Mouse (Mus musculus): ENCODE results near the gene 1700030J22Rik. TPM values are rescaled to one million over a fixed set of nuclear protein-coding genes. Genes with fewer than 3 reads are reported as not detected.

1700030J22Rik gene
- 0.29 to 1.3 TPM in 2 of 3 replicates, not detected in the other for total RNA-seq (2017)

- ATAC-seq (replicated peaks; ENCODE audit: insufficient number of reproducible peaks, low FRiP score, low TSS enrichment, poor library complexity, severe bottlenecking), result peak; percentile 93
These were observed at the start of gene 1700030J22Rik for GRCm38 (mm10) chr8:116978631-116979256. 1700030J22Rik (minus strand) TSS chr8:116978959.

GRCm38 (mm10) chr8:117027601-117028000, 48.8 kb upstream of the 1700030J22Rik start:
- ATAC-seq (replicated peaks; ENCODE audit: insufficient number of reproducible peaks, low FRiP score, low TSS enrichment, poor library complexity, severe bottlenecking), result no peak

- no peak for ATAC-seq (replicated peaks; ENCODE audit: insufficient number of reproducible peaks, low FRiP score, low TSS enrichment, poor library complexity, severe bottlenecking)
These were observed 43.7 kb upstream of the 1700030J22Rik start for GRCm38 (mm10) chr8:117022297-117022993.

GRCm38 (mm10) chr8:117019323-117020275, 40.8 kb upstream of the 1700030J22Rik start:
- no peak for ATAC-seq (replicated peaks; ENCODE audit: insufficient number of reproducible peaks, low FRiP score, low TSS enrichment, poor library complexity, severe bottlenecking)

- ATAC-seq (replicated peaks; ENCODE audit: insufficient number of reproducible peaks, low FRiP score, low TSS enrichment, poor library complexity, severe bottlenecking), result no peak
These were observed 39.1 kb upstream of the 1700030J22Rik start for GRCm38 (mm10) chr8:117017896-117018295.

- ATAC-seq (replicated peaks; ENCODE audit: insufficient number of reproducible peaks, low FRiP score, low TSS enrichment, poor library complexity, severe bottlenecking), result no peak
These were observed 38.2 kb upstream of the 1700030J22Rik start for GRCm38 (mm10) chr8:117017006-117017405.

GRCm38 (mm10) chr8:117015670-117016069, 36.9 kb upstream of the 1700030J22Rik start:
- ATAC-seq (replicated peaks; ENCODE audit: insufficient number of reproducible peaks, low FRiP score, low TSS enrichment, poor library complexity, severe bottlenecking), result no peak

GRCm38 (mm10) chr8:117011366-117011765, 32.6 kb upstream of the 1700030J22Rik start:
- ATAC-seq (replicated peaks; ENCODE audit: insufficient number of reproducible peaks, low FRiP score, low TSS enrichment, poor library complexity, severe bottlenecking), result no peak

- no peak for ATAC-seq (replicated peaks; ENCODE audit: insufficient number of reproducible peaks, low FRiP score, low TSS enrichment, poor library complexity, severe bottlenecking)
These were observed 15.4 kb upstream of the 1700030J22Rik start for GRCm38 (mm10) chr8:116994016-116994716.

GRCm38 (mm10) chr8:116993095-116993867, 14.5 kb upstream of the 1700030J22Rik start, which contains the start of gene Gcsh:
Gcsh (minus strand) TSS chr8:116993537.
- peak; percentile 98 for ATAC-seq (replicated peaks; ENCODE audit: insufficient number of reproducible peaks, low FRiP score, low TSS enrichment, poor library complexity, severe bottlenecking)

- no peak for ATAC-seq (replicated peaks; ENCODE audit: insufficient number of reproducible peaks, low FRiP score, low TSS enrichment, poor library complexity, severe bottlenecking)
These were observed 13.6 kb upstream of the 1700030J22Rik start for GRCm38 (mm10) chr8:116992176-116992971.

GRCm38 (mm10) chr8:116991241-116991640, 12.5 kb upstream of the 1700030J22Rik start:
- ATAC-seq (replicated peaks; ENCODE audit: insufficient number of reproducible peaks, low FRiP score, low TSS enrichment, poor library complexity, severe bottlenecking), result no peak

GRCm38 (mm10) chr8:116989842-116990241, 11.1 kb upstream of the 1700030J22Rik start:
- ATAC-seq (replicated peaks; ENCODE audit: insufficient number of reproducible peaks, low FRiP score, low TSS enrichment, poor library complexity, severe bottlenecking), result no peak

GRCm38 (mm10) chr8:116980117-116980516, 1.4 kb upstream of the 1700030J22Rik start:
- peak; percentile 41; the same call in 1 of the 2 replicates for ATAC-seq (replicated peaks; ENCODE audit: insufficient number of reproducible peaks, low FRiP score, low TSS enrichment, poor library complexity, severe bottlenecking)

GRCm38 (mm10) chr8:116978052-116978451, 707 bp downstream of the 1700030J22Rik start:
- no peak for ATAC-seq (replicated peaks; ENCODE audit: insufficient number of reproducible peaks, low FRiP score, low TSS enrichment, poor library complexity, severe bottlenecking)

- ATAC-seq (replicated peaks; ENCODE audit: insufficient number of reproducible peaks, low FRiP score, low TSS enrichment, poor library complexity, severe bottlenecking), result no peak
These were observed 3.2 kb downstream of the 1700030J22Rik start for GRCm38 (mm10) chr8:116975606-116976005.

GRCm38 (mm10) chr8:116975066-116975465, 3.7 kb downstream of the 1700030J22Rik start:
- ATAC-seq (replicated peaks; ENCODE audit: insufficient number of reproducible peaks, low FRiP score, low TSS enrichment, poor library complexity, severe bottlenecking), result no peak

Measured in monocyte, adult 5-6 weeks (primary cell).